Mouse (Mus musculus) midbrain, embryonic 11.5 days (tissue): ENCODE data around the gene Myl3. TPM values are rescaled to one million over a fixed set of nuclear protein-coding genes. Genes with fewer than 3 reads are reported as not detected.

Source experiments
- ATAC-seq: fragments of 200-750 bp; cut with Nextera tagmentation; 2 replicates; pipeline ENCODE4 v1.8.0; 2017; ENCODE audit warnings: moderate TSS enrichment, moderate library complexity; ENCODE audit not compliant: low FRiP score
- DNase-seq: peaks from one replicate; pipeline ENCODE4 v3.0.0; 2015; ENCODE audit warnings: low spot score; ENCODE audit errors: missing footprints
- H3K27ac ChIP-seq: fragments of 300-500 bp; sonication (generic); 2 replicates; pipeline ENCODE4 v1.5.1; 2014; ENCODE audit warnings: low read depth, low read length
- H3K27me3 ChIP-seq: fragments of 300-500 bp; sonication (generic); 2 replicates; pipeline ENCODE4 v1.6.1; 2014; ENCODE audit warnings: mild to moderate bottlenecking, low read length, moderate library complexity, mixed read lengths; ENCODE audit not compliant: control insufficient read depth, insufficient read depth
- H3K36me3 ChIP-seq: fragments of 300-500 bp; sonication (generic); 2 replicates; pipeline ENCODE4 v1.6.1; 2014; ENCODE audit warnings: mild to moderate bottlenecking, low read length, moderate library complexity, mixed read lengths; ENCODE audit not compliant: control insufficient read depth, insufficient read depth
- H3K4me1 ChIP-seq: fragments of 300-500 bp; sonication (generic); 2 replicates; pipeline ENCODE4 v1.6.1; 2014; ENCODE audit warnings: low read length; ENCODE audit not compliant: control insufficient read depth, insufficient read depth
- H3K4me2 ChIP-seq: fragments of 300-500 bp; sonication (generic); 2 replicates; pipeline ENCODE4 v1.6.1; 2014; ENCODE audit warnings: mild to moderate bottlenecking, moderate library complexity
- H3K4me3 ChIP-seq: fragments of 300-500 bp; sonication (generic); 2 replicates; pipeline ENCODE4 v1.5.1; 2014; ENCODE audit warnings: low read depth, low read length
- H3K9ac ChIP-seq: fragments of 300-500 bp; sonication (generic); 2 replicates; pipeline ENCODE4 v1.6.1; 2014; ENCODE audit warnings: low read length
- H3K9me3 ChIP-seq: fragments of 300-500 bp; sonication (generic); 2 replicates; pipeline ENCODE4 v1.6.1; 2016; ENCODE audit warnings: low read length; ENCODE audit not compliant: control insufficient read depth
- WGBS: fragments of 180-500 bp; shearing (Covaris S2); extraction: QIAGEN DNeasy Blood & Tissue Kit; methylation state at CpG from one replicate; pipeline ENCODE4 v1.1.7; 2014; 5-methylcytosine and 5-hydroxymethylcytosine counted together
- polyA plus RNA-seq: library from polyadenylated mRNA; unstranded; fragments of >200 nt; fragmentation: Nextera tagmentation; extraction: Ambion mirVana; gene quantifications from 2 replicates; pipeline ENCODE4 v1.2.1, GENCODE M21; 2014

Myl3 gene
- 0.48 and 0.63 TPM in 2 replicates for polyA plus RNA-seq

GRCm38 (mm10) chr9:110741711-110742294 lies at the start of gene Myl3:
Gene Myl3 (plus strand): TSS chr9:110741861.
- no peak for ATAC-seq
- H3K4me3 ChIP-seq, result peak within 1 kb of the TSS; percentile 68
- no peaks in the 10 kb centered on the region for H3K36me3 ChIP-seq
- no peaks in the 10 kb centered on the region for H3K9me3 ChIP-seq
- peak within 1 kb of the TSS; percentile 81 for H3K9ac ChIP-seq
- peak; percentile 93 for DNase-seq
- H3K4me1 ChIP-seq, result peaks cover 9% of the 10 kb centered on the region
- H3K27ac ChIP-seq, result peak within 1 kb of the TSS; percentile 44; the same call in 1 of the 2 replicates
- H3K4me2 ChIP-seq, result peak within 1 kb of the TSS; percentile 92
- WGBS, result 3% methylated on average over 17 of the region's 17 CpGs
- H3K27me3 ChIP-seq, result peaks cover 23% of the 10 kb centered on the region

- H3K27ac ChIP-seq, result no peak overlapping the region
- no peak for ATAC-seq
- H3K27me3 ChIP-seq, result no peaks in the 10 kb centered on the region
- H3K4me3 ChIP-seq, result no peak overlapping the region
- H3K4me2 ChIP-seq, result no peak overlapping the region
- no peaks in the 10 kb centered on the region for H3K9me3 ChIP-seq
- no peak for DNase-seq
- WGBS, result 88% methylated on average over 4 of the region's 4 CpGs
- no peaks in the 10 kb centered on the region for H3K36me3 ChIP-seq
- no peak overlapping the region for H3K9ac ChIP-seq
- no peaks in the 10 kb centered on the region for H3K4me1 ChIP-seq
These were observed 46.4 kb upstream of the Myl3 start for GRCm38 (mm10) chr9:110695165-110695755.

GRCm38 (mm10) chr9:110696427-110696826 lies 45.2 kb upstream of the Myl3 start:
- no peak overlapping the region for H3K4me3 ChIP-seq
- H3K9me3 ChIP-seq, result no peaks in the 10 kb centered on the region
- no peaks in the 10 kb centered on the region for H3K4me1 ChIP-seq
- H3K27ac ChIP-seq, result no peak overlapping the region
- no peaks in the 10 kb centered on the region for H3K27me3 ChIP-seq
- no peak overlapping the region for H3K4me2 ChIP-seq
- 89% methylated on average over 5 of the region's 5 CpGs for WGBS
- no peak overlapping the region for H3K9ac ChIP-seq
- ATAC-seq (no peak), DNase-seq (no peak)
- H3K36me3 ChIP-seq, result no peaks in the 10 kb centered on the region

GRCm38 (mm10) chr9:110697465-110697864 lies 44.2 kb upstream of the Myl3 start:
- Histone ChIP-seq H3K4me1 (no peaks in the 10 kb centered on the region), H3K36me3 (no peaks in the 10 kb centered on the region), H3K4me3 (no peak overlapping the region), H3K4me2 (no peak overlapping the region), H3K9me3 (no peaks in the 10 kb centered on the region), H3K27me3 (no peaks in the 10 kb centered on the region), H3K27ac (no peak overlapping the region), H3K9ac (no peak overlapping the region)
- WGBS, result 96% methylated on average over 3 of the region's 3 CpGs
- no peak for ATAC-seq
- no peak for DNase-seq

GRCm38 (mm10) chr9:110699574-110699973 lies 42.1 kb upstream of the Myl3 start:
- Histone ChIP-seq H3K4me3 (no peak overlapping the region), H3K4me1 (no peaks in the 10 kb centered on the region), H3K27ac (no peak overlapping the region), H3K36me3 (no peaks in the 10 kb centered on the region), H3K4me2 (no peak overlapping the region), H3K9me3 (no peaks in the 10 kb centered on the region), H3K27me3 (no peaks in the 10 kb centered on the region), H3K9ac (no peak overlapping the region)
- ATAC-seq (no peak), DNase-seq (no peak)
- WGBS, result 84% methylated on average over 3 of the region's 3 CpGs

GRCm38 (mm10) chr9:110701114-110702032 lies 40.3 kb upstream of the Myl3 start:
- DNase-seq (no peak), ATAC-seq (no peak)
- Histone ChIP-seq H3K4me3 (no peak overlapping the region), H3K9ac (no peak overlapping the region), H3K9me3 (no peaks in the 10 kb centered on the region), H3K27me3 (no peaks in the 10 kb centered on the region), H3K36me3 (no peaks in the 10 kb centered on the region), H3K27ac (no peak overlapping the region), H3K4me2 (no peak overlapping the region), H3K4me1 (no peaks in the 10 kb centered on the region)
- WGBS, result 74% methylated on average over 11 of the region's 12 CpGs

GRCm38 (mm10) chr9:110702848-110703247 lies 38.8 kb upstream of the Myl3 start:
- no peaks in the 10 kb centered on the region for H3K36me3 ChIP-seq
- no peak for ATAC-seq
- H3K9ac ChIP-seq, result no peak overlapping the region
- no peak overlapping the region for H3K4me3 ChIP-seq
- no peaks in the 10 kb centered on the region for H3K4me1 ChIP-seq
- no peak overlapping the region for H3K27ac ChIP-seq
- DNase-seq, result no peak
- H3K9me3 ChIP-seq, result no peaks in the 10 kb centered on the region
- no peak overlapping the region for H3K4me2 ChIP-seq
- WGBS, result 100% methylated on average over 1 of the region's 1 CpGs
- H3K27me3 ChIP-seq, result no peaks in the 10 kb centered on the region

- Histone ChIP-seq H3K9me3 (no peaks in the 10 kb centered on the region), H3K27ac (no peak overlapping the region), H3K4me3 (no peak overlapping the region), H3K36me3 (no peaks in the 10 kb centered on the region), H3K4me1 (no peaks in the 10 kb centered on the region), H3K4me2 (no peak overlapping the region), H3K9ac (no peak overlapping the region), H3K27me3 (no peaks in the 10 kb centered on the region)
- DNase-seq, result no peak
- 93% methylated on average over 6 of the region's 6 CpGs for WGBS
- ATAC-seq, result no peak
These were observed 37.7 kb upstream of the Myl3 start for GRCm38 (mm10) chr9:110703951-110704350.

GRCm38 (mm10) chr9:110706784-110707183 lies 34.9 kb upstream of the Myl3 start:
- Histone ChIP-seq H3K9ac (no peak overlapping the region), H3K36me3 (no peaks in the 10 kb centered on the region), H3K4me3 (no peak overlapping the region), H3K9me3 (no peaks in the 10 kb centered on the region), H3K27me3 (no peaks in the 10 kb centered on the region), H3K27ac (no peak overlapping the region), H3K4me2 (no peak overlapping the region), H3K4me1 (no peaks in the 10 kb centered on the region)
- DNase-seq (no peak), ATAC-seq (no peak)
- WGBS, result 87% methylated on average over 5 of the region's 5 CpGs
